Mouse (Mus musculus): ENCODE data around the gene Lins1. TPM values are rescaled to one million over a fixed set of nuclear protein-coding genes. Genes with fewer than 3 reads are reported as not detected.

The Lins1 gene
- total and polyA plus RNA-seq, 3 experiments = 8.3 to 15.9 (median 9.8) TPM

GRCm38 (mm10) chr7:66653596-66653995 lies 36.1 kb upstream of the Lins1 start:
- Histone ChIP-seq H3K9me3 (replicated peaks; ENCODE audit: low read length) (no peaks in the 10 kb centered on the region), H3K27me3 (replicated peaks) (no peaks in the 10 kb centered on the region), H3K4me2 (ENCODE audit: insufficient read depth, low read depth, poor library complexity, severe bottlenecking) (no peak overlapping the region), H3K4me3 (replicated peaks in 1 of 3; ENCODE audit: low read depth in 2 of 3, low read length in 2 of 3, poor library complexity in 1 of 3) (no peak overlapping the region), H3K36me3 (replicated peaks in 1 of 2; ENCODE audit: control insufficient read depth in 1 of 2, insufficient read depth in 1 of 2, low read length in 1 of 2) (peaks cover 23 to 84% of the 10 kb centered on the region in 2 experiments), H3K27ac (ENCODE audit: insufficient read depth, low read depth) (no peak overlapping the region), H3K9ac (ENCODE audit: insufficient read depth, low read depth) (no peak overlapping the region), H3K79me2 (replicated peaks; ENCODE audit: control insufficient read depth, extremely low read depth, insufficient read depth, poor library complexity, severe bottlenecking) (no peaks in the 10 kb centered on the region), H3K4me1 (ENCODE audit: control insufficient read depth in 1 of 2, insufficient read depth in 2 of 2) (no peaks in the 10 kb centered on the region)
- dilution Hi-C loops (cut with MboI; ENCODE audit: extremely low pct_ligation_motif_present, extremely low pct_unique_long_range_greater_than_20kb, low sequenced_read_pairs) = no loop called here
- in situ Hi-C loops (cut with MboI; ENCODE audit: low pct_ligation_motif_present, low pct_unique_long_range_greater_than_20kb, low sequenced_read_pairs) = loop anchor here (10.0 to 25.0 kb wide), 3 partner anchors 249 to 566 kb away; partner anchors contain the start of gene Selenos
- DNase-seq (ENCODE audit: extremely low read depth) = no peak
- TF ChIP-seq GABPA (IDR thresholded peaks at IDR 0.05; ENCODE audit: insufficient replicate concordance, low read depth, low read length) (no peak), PAX5 (IDR thresholded peaks at IDR 0.05; ENCODE audit: low read length) (no peak), SIN3A (IDR thresholded peaks at IDR 0.05; ENCODE audit: low read length) (no peak), USF2 (conservative IDR thresholded peaks at IDR 0.05; ENCODE audit: low read depth, low read length) (no peak), ETS1 (conservative IDR thresholded peaks at IDR 0.05; ENCODE audit: low read depth, low read length) (no peak), POLR2A (IDR thresholded peaks at IDR 0.05; ENCODE audit: low read depth, low read length) (no peak), RCOR1 (conservative IDR thresholded peaks at IDR 0.05; ENCODE audit: low read depth, low read length) (no peak), TBP (conservative IDR thresholded peaks at IDR 0.05; ENCODE audit: low read depth, low read length) (no peak), CHD2 (IDR thresholded peaks at IDR 0.05; ENCODE audit: low read length) (no peak), IRF4 (IDR thresholded peaks at IDR 0.05; ENCODE audit: low read depth, low read length) (no peak), SMC3 (IDR thresholded peaks at IDR 0.05; ENCODE audit: low read depth, low read length) (no peak), CHD1 (IDR thresholded peaks at IDR 0.05; ENCODE audit: low read depth, low read length) (no peak), MEF2A (IDR thresholded peaks at IDR 0.05; ENCODE audit: borderline replicate concordance, low read depth, low read length) (no peak)

- TF ChIP-seq NRF1 (IDR thresholded peaks at IDR 0.05; ENCODE audit: low read depth, low read length) (no peak), BHLHE40 (IDR thresholded peaks at IDR 0.05; ENCODE audit: low read depth, low read length) (no peak), IRF4 (IDR thresholded peaks at IDR 0.05; ENCODE audit: low read depth, low read length) (no peak), ZC3H11A (IDR thresholded peaks at IDR 0.05; ENCODE audit: low read depth, low read length) (no peak), ZNF384 (IDR thresholded peaks at IDR 0.05; ENCODE audit: low read depth, low read length) (no peak), MXI1 (IDR thresholded peaks at IDR 0.05; ENCODE audit: low read depth, low read length) (no peak), MYC (IDR thresholded peaks at IDR 0.05; ENCODE audit: low read depth, low read length) (no peak), RCOR1 (conservative IDR thresholded peaks at IDR 0.05; ENCODE audit: low read depth, low read length) (no peak), CHD1 (IDR thresholded peaks at IDR 0.05; ENCODE audit: low read depth, low read length) (no peak), TBP (conservative IDR thresholded peaks at IDR 0.05; ENCODE audit: low read depth, low read length) (no peak), MAX (IDR thresholded peaks at IDR 0.05; ENCODE audit: low read length) (no peak), ETS1 (conservative IDR thresholded peaks at IDR 0.05; ENCODE audit: low read depth, low read length) (no peak), PAX5 (IDR thresholded peaks at IDR 0.05; ENCODE audit: low read length) (no peak), ZMIZ1 (IDR thresholded peaks at IDR 0.05; ENCODE audit: low read depth, low read length) (no peak), MAZ (IDR thresholded peaks at IDR 0.05; ENCODE audit: low read depth, low read length) (no peak), ELF1 (IDR thresholded peaks at IDR 0.05; ENCODE audit: low read depth, low read length) (no peak)
- Histone ChIP-seq H3K79me2 (replicated peaks; ENCODE audit: control insufficient read depth, extremely low read depth, insufficient read depth, poor library complexity, severe bottlenecking) (no peaks in the 10 kb centered on the region), H3K27me3 (replicated peaks) (no peaks in the 10 kb centered on the region), H3K9ac (ENCODE audit: insufficient read depth, low read depth) (no peak overlapping the region), H3K36me3 (replicated peaks in 1 of 2; ENCODE audit: control insufficient read depth in 1 of 2, insufficient read depth in 1 of 2, low read length in 1 of 2) (peaks cover 39 to 91% of the 10 kb centered on the region in 2 experiments), H3K4me3 (replicated peaks in 1 of 3; ENCODE audit: low read depth in 2 of 3, low read length in 2 of 3, poor library complexity in 1 of 3) (no peak overlapping the region), H3K4me1 (ENCODE audit: control insufficient read depth in 1 of 2, insufficient read depth in 2 of 2) (no peaks in the 10 kb centered on the region), H3K9me3 (replicated peaks; ENCODE audit: low read length) (no peaks in the 10 kb centered on the region), H3K4me2 (ENCODE audit: insufficient read depth, low read depth, poor library complexity, severe bottlenecking) (no peak overlapping the region), H3K27ac (ENCODE audit: insufficient read depth, low read depth) (no peak overlapping the region)
- DNase-seq (ENCODE audit: extremely low read depth) = no peak
- in situ Hi-C loops (cut with MboI; ENCODE audit: low pct_ligation_motif_present, low pct_unique_long_range_greater_than_20kb, low sequenced_read_pairs) (loop anchor here (10.0 to 25.0 kb wide), 3 partner anchors 251 to 568 kb away; partner anchors contain the start of gene Selenos), dilution Hi-C loops (cut with MboI; ENCODE audit: extremely low pct_ligation_motif_present, extremely low pct_unique_long_range_greater_than_20kb, low sequenced_read_pairs) (no loop called here)
Observed at GRCm38 (mm10) chr7:66655471-66655870, 34.2 kb upstream of the Lins1 start.
